Mouse (Mus musculus): ENCODE results near the gene Cd109.

- no peak for TF ChIP-seq CTCF (conservative IDR thresholded peaks at IDR 0.05 in 1 of 2, IDR thresholded peaks at IDR 0.05 in 1 of 2; ENCODE audit: low read depth in 2 of 2, low read length in 2 of 2)
- no peak for TF ChIP-seq POLR2A (IDR thresholded peaks at IDR 0.05; ENCODE audit: low read depth, low read length)
- TF ChIP-seq CHD2 (IDR thresholded peaks at IDR 0.05; ENCODE audit: low read length): no peak
- TF ChIP-seq EP300 (IDR thresholded peaks at IDR 0.05; ENCODE audit: low read length): no peak
- no peak for TF ChIP-seq MYC (IDR thresholded peaks at IDR 0.05; ENCODE audit: low read depth, low read length)
- TF ChIP-seq KAT2A (IDR thresholded peaks at IDR 0.05; ENCODE audit: insufficient replicate concordance, low read length): no peak
- TF ChIP-seq MAX (IDR thresholded peaks at IDR 0.05; ENCODE audit: low read length): no peak
- no peak for TF ChIP-seq ELF1 (IDR thresholded peaks at IDR 0.05; ENCODE audit: low read depth, low read length)
- no peak for TF ChIP-seq MEF2A (IDR thresholded peaks at IDR 0.05; ENCODE audit: borderline replicate concordance, low read depth, low read length)
- TF ChIP-seq TCF12 (IDR thresholded peaks at IDR 0.05; ENCODE audit: low read depth, low read length): no peak
Observed at GRCm38 (mm10) chr9:78742012-78742411, 126.7 kb downstream of the Cd109 start.

Data from CH12.LX (cell line).